Mouse (Mus musculus) bone marrow, adult 2 months (tissue): Measurements from ENCODE around the gene Shmt2.

ENCODE experiments used
- CTCF ChIP-seq: fragments of 200-500 bp; IDR thresholded peaks from 2 replicates; pipeline ENCODE4 v1.5.1; 2011; ENCODE audit warnings: low read length, control low read depth; ENCODE audit not compliant: control insufficient read depth, insufficient read depth
- POLR2A ChIP-seq: fragments of 200-500 bp; IDR thresholded peaks from 2 replicates; pipeline ENCODE4 v1.6.1; 2011; ENCODE audit warnings: low read depth, mild to moderate bottlenecking, control low read depth, low read length, borderline replicate concordance; ENCODE audit not compliant: control insufficient read depth

DNA sequence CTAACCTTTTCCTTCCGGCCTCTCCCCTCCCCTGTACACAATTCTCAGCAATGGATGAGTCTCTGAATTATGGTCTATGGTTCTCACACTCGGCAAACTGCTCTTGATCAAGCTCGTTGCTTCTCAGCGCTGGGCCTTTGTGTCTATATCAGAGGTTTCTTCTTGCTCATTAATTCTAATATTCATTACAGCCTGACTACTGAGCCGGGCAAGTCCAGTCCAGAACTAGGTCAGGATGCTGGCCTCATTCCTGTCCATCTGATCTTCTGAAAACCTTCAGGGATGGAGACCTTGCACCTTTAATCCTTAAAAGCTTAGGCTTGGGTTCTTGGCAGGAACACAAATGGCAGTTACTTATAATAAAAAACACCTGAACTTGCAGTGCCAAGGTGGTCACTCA lies 22.7 kb downstream of the Shmt2 start:
- TF ChIP-seq CTCF (no peak), POLR2A (no peak)
